8 mouse cellular contexts compared by ENCODE assay signal in genomic region chr8:118274688-118275087, GRCm38 (mm10). TPM values are rescaled to one million over a fixed set of nuclear protein-coding genes. Genes with fewer than 3 reads are reported as not detected.
DNase-seq lines count a peak whose midpoint lies in the region; ATAC-seq and TF ChIP-seq lines count a peak whose summit lies in the region.

No protein-coding gene starts in this region.

- 11% methylated on average over 4 of the region's 4 CpGs for WGBS in hindbrain, embryonic 11.5 days
- 14% methylated on average over 4 of the region's 4 CpGs for WGBS in hindbrain, embryonic 13.5 days
- WGBS in hindbrain, postnatal 0 days, result 9% methylated on average over 4 of the region's 4 CpGs
- WGBS in neural tube, embryonic 11.5 days, result 17% methylated on average over 4 of the region's 4 CpGs

- peak; percentile 95 for TF ChIP-seq CTCF in hindbrain, postnatal 0 days (IDR thresholded peaks at IDR 0.05; ENCODE audit: low read depth)

- no peak for ATAC-seq in hindbrain, embryonic 11.5 days (ENCODE audit: low FRiP score)
- ATAC-seq in hindbrain, embryonic 13.5 days (ENCODE audit: low FRiP score), result no peak
- ATAC-seq in hindbrain, postnatal 0 days, result no peak
- ATAC-seq in neural tube, embryonic 11.5 days (ENCODE audit: insufficient read depth, low FRiP score, low TSS enrichment), result no peak

- H3K4me2 ChIP-seq in hindbrain, embryonic 11.5 days (replicated peaks; ENCODE audit: low read depth, low read length), result no peak overlapping the region
- H3K4me2 ChIP-seq in hindbrain, embryonic 13.5 days, result no peak overlapping the region
- H3K4me2 ChIP-seq in hindbrain, postnatal 0 days (ENCODE audit: low read depth, low read length), result no peak overlapping the region
- H3K4me2 ChIP-seq in neural tube, embryonic 11.5 days (ENCODE audit: low read depth), result no peak overlapping the region

- no peak overlapping the region for H3K27ac ChIP-seq in hindbrain, embryonic 11.5 days (ENCODE audit: low read depth, low read length)
- H3K27ac ChIP-seq in hindbrain, embryonic 13.5 days, result no peak overlapping the region
- H3K27ac ChIP-seq in hindbrain, postnatal 0 days, result no peak overlapping the region
- H3K27ac ChIP-seq in neural tube, embryonic 11.5 days (ENCODE audit: low read depth, low read length), result no peak overlapping the region

- no peaks in the 10 kb centered on the region for H3K4me1 ChIP-seq in hindbrain, embryonic 11.5 days (replicated peaks; ENCODE audit: control insufficient read depth, insufficient read depth, low read length)
- H3K4me1 ChIP-seq in hindbrain, embryonic 13.5 days (replicated peaks), result peaks cover 23% of the 10 kb centered on the region
- H3K4me1 ChIP-seq in hindbrain, postnatal 0 days (ENCODE audit: insufficient read depth, low read length), result peaks cover 9% of the 10 kb centered on the region
- H3K4me1 ChIP-seq in neural tube, embryonic 11.5 days (ENCODE audit: control insufficient read depth, insufficient read depth, low read length), result peaks cover 5% of the 10 kb centered on the region; the same call in 1 of the 2 replicates

- no peak overlapping the region for H3K4me3 ChIP-seq in hindbrain, embryonic 11.5 days (ENCODE audit: low read depth, low read length)
- no peak overlapping the region for H3K4me3 ChIP-seq in hindbrain, embryonic 13.5 days
- H3K4me3 ChIP-seq in hindbrain, postnatal 0 days (ENCODE audit: low read length), result no peak overlapping the region
- H3K4me3 ChIP-seq in neural tube, embryonic 11.5 days (ENCODE audit: low read depth, low read length), result no peak overlapping the region

- H3K27me3 ChIP-seq in hindbrain, embryonic 11.5 days (ENCODE audit: control insufficient read depth, insufficient read depth, low read length), result no peaks in the 10 kb centered on the region
- no peaks in the 10 kb centered on the region for H3K27me3 ChIP-seq in hindbrain, embryonic 13.5 days
- peaks cover 3% of the 10 kb centered on the region; the same call in 1 of the 2 replicates for H3K27me3 ChIP-seq in hindbrain, postnatal 0 days (ENCODE audit: insufficient read depth, low read length)
- no peaks in the 10 kb centered on the region for H3K27me3 ChIP-seq in neural tube, embryonic 11.5 days (ENCODE audit: control insufficient read depth, insufficient read depth, low read length)

- DNase-seq in hindbrain, embryonic 11.5 days (ENCODE audit: low spot score), result peak; percentile 88
- DNase-seq in adrenal gland, postnatal 36 days, result peak; percentile 80 to 83
- peak; percentile 72 for DNase-seq in embryo, embryonic 9.5 days (ENCODE audit: extremely low spot score)
- DNase-seq in hindbrain, postnatal 0 days (ENCODE audit: low spot score), result peak; percentile 87
- DNase-seq in left cerebral cortex, adult 8-10 months (ENCODE audit: low spot score in 2 of 2), result peak; percentile 22 to 68
- DNase-seq in neural tube, embryonic 11.5 days (ENCODE audit: low spot score), result peak; percentile 80
- peak; percentile 35 for DNase-seq in urinary bladder, postnatal 10 days (ENCODE audit: low spot score)

- no peak overlapping the region for H3K9ac ChIP-seq in hindbrain, embryonic 11.5 days (ENCODE audit: low read depth, low read length)
- H3K9ac ChIP-seq in hindbrain, embryonic 13.5 days, result no peak overlapping the region
- no peak overlapping the region for H3K9ac ChIP-seq in hindbrain, postnatal 0 days (replicated peaks; ENCODE audit: low read length)
- no peak overlapping the region for H3K9ac ChIP-seq in neural tube, embryonic 11.5 days (ENCODE audit: low read length)

- H3K36me3 ChIP-seq in hindbrain, embryonic 11.5 days (ENCODE audit: control insufficient read depth, insufficient read depth, low read length), result no peaks in the 10 kb centered on the region
- H3K36me3 ChIP-seq in hindbrain, embryonic 13.5 days, result no peaks in the 10 kb centered on the region
- no peaks in the 10 kb centered on the region for H3K36me3 ChIP-seq in hindbrain, postnatal 0 days (ENCODE audit: insufficient read depth, low read length)
- no peaks in the 10 kb centered on the region for H3K36me3 ChIP-seq in neural tube, embryonic 11.5 days (ENCODE audit: control insufficient read depth, insufficient read depth, low read length)

- no peaks in the 10 kb centered on the region for H3K9me3 ChIP-seq in hindbrain, embryonic 11.5 days (ENCODE audit: control insufficient read depth, low read length)
- no peaks in the 10 kb centered on the region for H3K9me3 ChIP-seq in hindbrain, embryonic 13.5 days
- no peaks in the 10 kb centered on the region for H3K9me3 ChIP-seq in hindbrain, postnatal 0 days (ENCODE audit: low read length)
- H3K9me3 ChIP-seq in neural tube, embryonic 11.5 days (ENCODE audit: control insufficient read depth, low read length), result no peaks in the 10 kb centered on the region

RNA-seq across cellular contexts. Expression of gene Cdh13, which starts 8.8 kb away (rescaled TPM):
- polyA plus RNA-seq in hindbrain, embryonic 11.5 days (2014; fragmentation: Nextera tagmentation; extraction: Ambion mirVana), result 12.0 and 14.6 TPM in 2 replicates
- 59.2 and 68.3 TPM in 2 replicates for polyA plus RNA-seq in hindbrain, embryonic 13.5 days (2015; fragmentation: Nextera tagmentation; extraction: Ambion mirVana)
- total RNA-seq in adrenal gland, postnatal 36 days (2021), result 1 to 10 TPM; 5.9 to 6.2 TPM
- 134 and 137 TPM in 2 replicates for total RNA-seq in hindbrain, postnatal 0 days (2014; rRNA removed)
- 122 and 141 TPM in 2 replicates for polyA plus RNA-seq in hindbrain, postnatal 0 days (2015; fragmentation: Nextera tagmentation; extraction: Ambion mirVana)
- 10 to 100 TPM; 81.0 to 97.1 (median 86.4) TPM for total RNA-seq in left cerebral cortex, adult 8-10 months (2022)
- polyA plus RNA-seq in neural tube, embryonic 11.5 days (2014; fragmentation: Nextera tagmentation; extraction: Ambion mirVana), result 20.5 and 23.4 TPM in 2 replicates

Comparison
In these comparisons a context has a peak if more than half of its experiments do, and no peak if none do; other contexts are left out.
1. DNase-seq: peak in every context shown above with its lines; median percentile 88 in hindbrain, embryonic 11.5 days; 87 in hindbrain, postnatal 0 days; 82 in adrenal gland, postnatal 36 days; 80 in neural tube, embryonic 11.5 days; 72 in embryo, embryonic 9.5 days; 45 in left cerebral cortex, adult 8-10 months; 35 in urinary bladder, postnatal 10 days.